Mouse (Mus musculus) spleen, adult 18-20 months (tissue): ENCODE results near the gene Btg2.

Experiments
- DNase-seq, 2 experiments: peaks; one replicate each; pipeline ENCODE4 v3.0.0; 2022; ENCODE audit warnings: mixed read lengths in 2 of 2

The Btg2 gene

DNA sequence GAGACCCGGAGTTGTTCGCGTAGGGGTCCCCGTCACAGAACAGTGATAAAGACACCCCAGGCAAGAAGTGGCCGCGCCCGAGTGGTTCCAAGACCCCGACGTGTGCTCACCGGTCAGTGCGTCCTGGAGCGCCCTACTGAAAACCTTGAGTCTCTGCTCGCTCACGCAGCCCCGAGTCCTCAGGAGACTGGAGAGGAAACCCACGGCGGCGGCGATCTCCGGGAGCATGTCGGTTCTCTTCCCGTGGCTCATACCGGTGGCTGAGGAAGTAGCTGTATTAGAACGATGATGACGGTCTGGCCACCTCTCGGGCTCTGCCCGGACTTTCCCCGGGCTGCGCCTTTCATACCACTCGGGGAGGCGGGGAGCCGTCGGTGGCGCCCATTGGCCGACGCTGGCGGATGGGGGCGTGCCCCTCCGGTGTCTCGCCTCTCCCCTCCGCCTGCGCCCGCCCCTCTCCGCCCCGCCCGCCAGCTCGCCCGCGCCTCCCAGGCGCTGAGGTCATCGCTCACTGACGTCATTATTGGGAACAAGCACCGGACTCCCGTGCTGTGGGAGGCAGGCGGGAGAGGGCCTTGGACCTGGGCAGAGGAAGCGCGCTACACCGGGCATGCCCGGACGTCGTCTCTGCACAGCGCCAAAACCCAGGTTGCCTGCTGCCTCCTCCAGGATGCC, at the start of gene Btg2:
Gene Btg2 (minus strand): TSS at position 319 of the 675 bp plus-strand sequence.
- peak; percentile 96 to 97 for DNase-seq

- no peak for DNase-seq
Measured at GRCm38 (mm10) chr1:134122195-134122594, 43.3 kb upstream of the Btg2 start.

GRCm38 (mm10) chr1:134120179-134120578, 41.3 kb upstream of the Btg2 start:
- DNase-seq: peak; percentile 37 to 78

DNA sequence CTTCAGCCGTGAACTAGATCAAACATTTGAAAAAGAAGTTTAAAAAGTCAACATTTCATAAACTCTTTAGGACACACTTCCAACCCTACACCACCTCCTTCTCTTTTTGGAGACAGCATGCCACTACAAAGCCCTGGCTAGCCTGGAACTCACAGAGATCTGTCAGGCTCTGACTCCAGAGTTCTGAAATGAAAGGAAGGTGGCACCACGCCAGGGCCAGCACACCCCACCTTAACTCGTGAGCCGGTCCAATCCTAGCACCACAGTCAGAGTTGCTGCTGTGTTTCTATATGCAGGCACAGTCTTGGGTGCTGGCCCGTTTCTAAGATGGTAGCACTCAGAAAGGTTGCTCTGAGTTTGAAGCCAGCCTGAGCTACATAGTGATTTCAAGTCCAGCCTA, 38.2 kb upstream of the Btg2 start:
- no peak for DNase-seq

DNA sequence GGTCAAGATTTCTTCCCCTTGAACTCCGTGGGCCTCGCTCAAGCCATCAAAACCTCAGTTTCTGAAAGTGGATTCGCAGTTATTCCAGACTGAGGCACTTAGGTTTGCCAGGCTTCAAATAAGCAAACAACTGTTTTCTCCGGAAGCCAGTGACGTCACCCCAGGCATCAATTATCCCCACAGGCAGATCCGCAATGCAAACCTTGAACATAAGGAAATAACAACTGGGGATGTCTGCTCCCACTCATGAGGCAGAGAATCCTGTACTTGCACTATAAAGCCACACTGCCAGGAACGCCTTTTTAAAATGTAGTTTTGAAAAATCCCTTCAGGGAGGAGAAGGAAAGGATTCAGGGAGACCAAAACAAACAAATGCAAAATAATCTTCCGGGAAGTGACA, 36.5 kb upstream of the Btg2 start:
- DNase-seq: no peak

DNA sequence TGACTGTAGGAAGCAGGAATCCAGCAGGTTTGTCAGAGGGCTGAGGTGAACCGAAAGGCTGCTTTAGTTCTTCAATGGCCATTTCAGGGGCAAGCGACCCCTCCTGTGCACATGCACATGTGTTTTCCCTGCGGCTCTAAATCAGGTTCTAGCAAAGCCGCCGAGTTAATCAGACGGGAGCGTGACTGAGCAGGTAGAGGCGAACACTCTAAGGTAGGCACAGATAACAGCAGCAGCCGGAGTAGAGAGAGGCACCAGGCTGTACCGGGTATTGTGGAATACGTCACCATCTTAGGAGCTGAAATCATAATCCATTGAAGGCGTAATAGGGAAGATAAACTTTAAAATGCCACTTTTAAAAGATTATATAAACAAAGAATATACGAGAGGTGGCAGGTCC, 35.8 kb upstream of the Btg2 start:
- DNase-seq: no peak

GRCm38 (mm10) chr1:134114018-134114417, 35.1 kb upstream of the Btg2 start:
- no peak for DNase-seq

- no peak for DNase-seq
Measured at GRCm38 (mm10) chr1:134113560-134113959, 34.6 kb upstream of the Btg2 start.

DNA sequence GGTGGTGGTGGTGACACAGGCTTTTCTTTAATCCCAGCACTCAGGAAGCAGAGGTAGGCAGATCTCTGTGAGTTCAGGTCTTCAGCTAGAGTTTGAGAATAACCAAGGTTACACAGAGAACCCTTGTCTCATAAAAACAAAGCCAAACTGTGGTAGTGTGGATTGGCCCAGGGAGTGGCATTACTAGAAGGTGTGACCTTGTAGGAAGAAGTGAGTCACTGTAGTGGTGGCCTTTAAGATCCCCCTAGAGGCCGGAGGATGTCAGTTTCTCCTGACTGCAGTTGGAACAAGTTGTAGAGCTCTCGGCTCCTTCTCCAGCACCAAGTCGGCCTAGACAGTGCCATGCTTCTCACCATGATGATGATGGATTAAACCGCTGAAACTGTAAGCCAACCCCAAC, 32.1 kb upstream of the Btg2 start, which contains the start of gene Chit1:
Gene Chit1 (plus strand): TSS at position 264 of the 400 bp plus-strand sequence.
- DNase-seq: no peak

DNA sequence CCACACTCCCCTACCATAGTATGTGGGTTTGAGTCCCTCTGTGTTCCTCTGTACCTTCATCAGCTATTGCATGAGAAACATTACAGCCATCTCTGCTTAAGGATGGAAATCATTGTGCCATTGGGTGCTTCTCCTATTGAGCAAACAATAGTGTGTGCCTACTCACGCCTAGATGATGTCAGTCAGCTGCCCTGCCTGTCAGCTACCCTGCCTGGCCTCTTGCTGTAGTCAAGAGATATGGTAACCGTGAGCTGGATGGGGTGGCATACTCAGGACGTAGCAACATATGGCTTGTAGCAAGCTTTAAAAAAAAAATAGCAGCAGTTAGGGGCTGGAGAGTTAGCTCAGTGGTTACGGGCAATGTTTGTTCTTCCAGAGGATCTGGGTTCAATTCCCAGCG, 31.5 kb upstream of the Btg2 start:
- DNase-seq: no peak

GRCm38 (mm10) chr1:134110015-134110414, 31.1 kb upstream of the Btg2 start:
- no peak for DNase-seq

GRCm38 (mm10) chr1:134107777-134108176, 28.9 kb upstream of the Btg2 start:
- no peak for DNase-seq

GRCm38 (mm10) chr1:134106719-134107118, 27.8 kb upstream of the Btg2 start:
- peak in 1 of 2 experiments; percentile 67 for DNase-seq

DNA sequence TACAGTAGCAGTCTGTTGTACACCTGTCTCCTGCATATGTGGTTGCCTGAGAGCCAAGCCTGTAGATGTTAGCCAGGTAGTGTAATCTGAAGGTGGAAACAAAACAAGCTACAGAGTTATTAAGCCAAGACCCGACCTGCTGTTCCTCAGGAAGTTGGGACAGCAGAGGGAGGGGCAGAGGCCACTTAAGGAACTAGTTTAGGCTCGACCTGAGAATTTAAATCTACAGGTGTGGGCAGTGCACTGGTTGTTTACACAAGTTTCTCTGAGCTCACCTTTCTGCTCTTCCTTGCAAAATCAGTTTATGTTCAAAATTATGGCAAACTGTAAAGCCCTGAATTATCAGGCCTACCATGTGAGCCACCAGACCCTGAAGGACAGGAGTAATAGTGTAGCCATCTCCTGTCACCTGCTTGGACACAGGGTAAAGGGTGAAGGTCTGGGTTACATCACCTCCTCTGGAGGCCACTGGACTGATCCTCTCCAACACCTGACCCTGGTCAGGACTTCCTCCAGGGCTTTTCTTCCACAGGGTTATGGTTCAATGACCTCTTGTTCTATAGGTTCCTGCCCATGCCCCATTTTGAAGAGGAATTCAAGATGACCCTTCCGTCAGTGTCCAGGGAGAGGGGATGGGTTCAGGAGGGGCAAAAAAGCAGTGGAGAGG, 27.0 kb upstream of the Btg2 start:
- no peak for DNase-seq

DNA sequence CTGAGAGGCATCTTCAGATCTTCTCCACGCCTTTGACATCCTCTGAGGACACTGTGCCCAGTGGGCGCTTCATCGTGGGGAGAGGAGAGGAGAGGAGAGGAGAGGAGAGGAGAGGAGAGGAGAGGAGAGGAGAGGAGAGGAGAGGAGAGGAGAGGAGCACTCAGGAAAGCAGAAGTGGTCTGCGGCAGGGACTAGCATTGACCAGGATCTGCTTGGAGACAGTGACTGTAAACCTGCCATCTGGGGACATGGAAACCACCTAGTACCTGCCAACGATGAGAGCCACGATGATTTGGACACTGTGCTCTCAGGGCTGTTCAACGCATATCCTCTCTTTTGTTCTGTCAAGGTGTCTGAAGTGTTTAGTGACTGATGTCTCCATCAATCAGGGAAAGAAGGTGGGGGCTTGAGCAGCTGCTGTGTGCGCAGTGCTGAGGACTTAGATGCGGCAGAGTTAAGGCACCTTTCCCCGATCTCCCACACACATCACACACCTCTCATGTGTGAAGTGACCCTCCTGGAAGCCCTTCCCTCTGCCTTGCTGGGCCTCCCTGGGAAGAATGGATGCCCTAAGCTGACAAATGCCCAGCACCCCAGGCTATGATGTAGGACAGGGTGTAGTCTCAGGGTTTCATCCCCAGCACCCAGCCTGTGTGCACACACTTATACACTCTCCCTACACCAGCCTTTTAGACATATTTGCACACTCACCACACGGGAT, 26.3 kb upstream of the Btg2 start:
- DNase-seq: no peak

DNA sequence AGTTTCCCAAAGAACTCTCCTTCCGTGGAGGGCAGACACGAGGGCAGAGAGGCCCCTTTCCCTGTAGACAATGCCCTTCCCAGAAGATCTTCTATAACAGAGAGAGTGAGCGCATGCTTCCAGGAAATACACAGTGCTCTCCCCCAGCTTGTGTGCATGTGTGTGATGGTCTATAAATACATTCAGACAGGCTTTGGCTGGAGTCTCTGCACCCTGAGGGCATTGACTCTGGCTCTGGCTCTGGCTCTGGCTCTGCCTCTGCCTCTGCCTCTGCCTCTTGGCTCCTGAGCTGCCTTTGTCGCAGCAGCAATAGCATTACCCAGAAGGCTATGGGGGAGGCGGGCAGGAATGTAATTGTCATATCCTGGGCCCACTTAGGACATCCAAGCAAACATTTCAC, 24.9 kb upstream of the Btg2 start:
- no peak for DNase-seq

DNA sequence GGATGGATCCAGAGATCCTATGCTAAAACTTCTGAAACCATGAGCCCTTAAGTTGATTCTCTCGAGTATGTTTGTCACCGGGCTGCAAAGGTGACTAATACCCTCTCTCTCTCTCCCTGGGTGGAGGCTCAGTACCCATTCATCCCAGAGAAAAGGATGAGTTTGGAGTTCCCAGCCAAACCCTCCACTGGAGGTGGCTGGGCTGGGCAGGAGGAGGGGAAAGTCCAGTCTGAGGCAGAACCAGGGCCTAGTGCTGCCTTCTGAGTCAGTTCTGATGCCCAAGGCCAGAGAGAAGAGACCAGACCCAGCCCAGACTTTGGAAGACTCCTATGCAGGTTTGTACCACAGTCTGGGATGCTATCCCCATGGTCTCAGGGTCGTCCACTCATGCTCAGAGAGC, 22.7 kb upstream of the Btg2 start:
- no peak for DNase-seq

DNA sequence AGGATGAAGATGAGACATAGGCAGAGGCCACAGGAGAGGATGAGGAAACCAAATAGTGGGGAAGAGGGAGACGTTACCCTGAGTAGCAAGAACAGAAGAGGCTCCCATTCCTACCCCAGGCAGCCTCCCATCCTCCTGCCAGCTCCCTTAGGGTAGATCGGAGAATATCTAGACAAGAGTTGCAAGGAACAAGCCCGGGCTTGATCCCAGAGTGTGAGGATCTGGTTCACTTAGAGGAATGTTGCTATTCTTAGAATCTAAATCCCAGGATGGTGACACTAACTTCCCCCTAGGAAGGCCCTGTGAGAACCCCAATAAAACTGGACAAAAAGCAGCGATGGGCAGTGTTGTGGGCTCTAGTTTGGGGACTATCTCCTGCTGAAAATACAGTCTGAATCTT, 22.0 kb upstream of the Btg2 start:
- no peak for DNase-seq

DNA sequence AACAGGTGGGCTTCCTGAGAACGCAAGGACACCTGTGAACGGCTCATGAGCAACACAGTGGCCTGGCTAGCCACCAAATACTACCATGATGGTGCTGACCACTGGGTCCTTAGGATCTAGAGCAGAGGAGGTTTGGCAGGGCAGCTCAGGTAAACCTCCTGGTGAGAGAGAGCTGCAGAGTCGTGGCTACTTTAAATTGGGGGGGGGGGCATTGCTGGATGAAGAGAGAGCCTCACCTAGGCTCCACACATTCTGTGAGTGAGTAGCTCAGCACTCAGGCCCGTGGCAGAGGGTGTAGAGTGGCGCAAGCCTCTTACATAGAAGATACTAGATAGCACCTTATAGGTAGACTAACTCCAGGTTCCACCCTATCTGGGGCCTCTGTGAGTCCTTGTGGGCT, 21.5 kb upstream of the Btg2 start:
- DNase-seq: no peak

DNA sequence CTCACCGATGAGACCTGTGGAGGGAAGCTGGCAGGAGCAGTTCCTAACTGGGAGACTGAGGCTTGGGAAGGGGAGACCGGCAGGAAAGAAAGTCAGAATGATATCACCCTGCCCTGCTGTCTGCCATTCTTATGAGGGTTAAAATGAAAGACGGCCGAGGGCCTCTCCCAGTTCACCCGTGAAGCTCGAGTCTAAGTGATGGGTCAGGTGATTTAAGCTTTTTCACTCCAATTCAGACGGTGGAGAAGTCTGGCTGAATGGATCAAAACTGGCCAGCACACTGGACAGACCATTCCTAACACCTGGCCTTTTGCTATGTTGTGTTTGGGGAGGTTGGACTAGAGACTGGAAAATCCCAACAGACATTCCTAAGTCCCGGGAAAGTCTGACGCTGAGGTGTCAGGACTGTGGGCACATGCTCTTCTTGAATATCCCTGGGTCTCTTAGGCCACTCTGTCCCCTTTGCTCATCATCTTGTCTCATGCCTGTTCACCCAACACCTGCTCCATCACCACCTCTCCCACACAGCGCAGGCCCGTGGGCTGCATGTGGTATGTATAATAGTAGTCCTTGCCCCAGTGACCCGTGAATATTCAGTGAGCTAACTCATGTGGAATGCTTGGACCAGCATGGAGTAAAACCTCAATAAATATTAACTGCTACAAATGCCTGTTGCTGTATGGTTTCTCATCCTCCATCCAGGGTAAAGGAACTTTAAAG, 20.8 kb upstream of the Btg2 start:
- DNase-seq: no peak

- peak; percentile 43 to 55 for DNase-seq
Measured at GRCm38 (mm10) chr1:134098726-134099515, 20.0 kb upstream of the Btg2 start.

DNA sequence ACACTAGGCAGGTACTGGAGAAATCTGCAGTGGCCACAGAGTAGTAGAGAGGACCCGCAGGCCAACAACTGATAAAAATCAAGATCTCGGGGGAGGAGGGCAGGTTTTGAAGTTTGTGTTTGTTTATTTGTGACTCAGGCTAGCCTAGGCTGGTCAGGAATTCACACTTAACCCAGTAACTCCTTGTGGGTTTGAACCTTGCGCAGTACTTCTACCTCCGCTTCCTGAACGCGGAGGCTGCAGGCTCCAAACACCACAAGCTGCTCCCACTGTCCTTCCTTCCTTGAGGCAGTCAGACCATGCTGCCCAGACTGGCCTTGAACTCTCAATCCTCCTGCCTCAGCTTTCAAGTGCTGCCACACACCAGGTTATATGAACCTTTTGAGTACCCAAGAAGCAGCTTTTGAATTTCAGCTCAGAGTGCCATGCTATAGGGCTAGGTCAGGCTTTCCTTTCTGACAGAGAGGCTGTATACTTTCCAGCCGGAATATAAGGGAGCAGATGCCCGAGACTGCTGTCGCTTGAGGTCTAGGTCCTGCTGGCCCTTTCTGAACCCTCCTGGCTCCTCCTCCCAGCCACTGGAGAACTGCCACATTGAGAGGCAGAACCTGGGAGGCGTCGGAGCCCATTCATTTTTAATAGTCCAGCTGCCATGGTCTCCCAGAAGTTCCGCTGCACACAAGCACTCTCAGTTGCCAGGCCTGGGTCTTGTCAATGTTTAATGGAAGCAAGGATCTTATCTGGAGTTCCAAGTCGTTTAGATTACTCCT, 19.2 kb upstream of the Btg2 start:
- no peak for DNase-seq
